Mouse (Mus musculus): ENCODE results near the gene Klra2. TPM values are rescaled to one million over a fixed set of nuclear protein-coding genes. Genes with fewer than 3 reads are reported as not detected.

Klra2 gene
- polyA plus RNA-seq, 1 experiment from 2014 or later, result 1.1 TPM

GRCm38 (mm10) chr6:131262778-131263177, 15.6 kb upstream of the Klra2 start:
- Histone ChIP-seq H3K4me3 (ENCODE audit: low read depth, low read length) (no peak overlapping the region), H3K4me1 (ENCODE audit: insufficient read depth) (no peaks in the 10 kb centered on the region), H3K27me3 (ENCODE audit: insufficient read depth, low read length) (no peaks in the 10 kb centered on the region), H3K36me3 (replicated peaks; ENCODE audit: insufficient read depth, low read length) (no peaks in the 10 kb centered on the region), H3K9ac (replicated peaks) (no peak overlapping the region), H3K4me2 (ENCODE audit: low read depth, low read length) (no peak overlapping the region), H3K9me3 (ENCODE audit: low read length) (no peaks in the 10 kb centered on the region), H3K27ac (ENCODE audit: low read depth) (no peak overlapping the region)
- DNase-seq (no peak), ATAC-seq (no peak)
- WGBS (ENCODE audit: insufficient replicate concordance), result 58% methylated on average over 3 of the region's 3 CpGs
- TF ChIP-seq EP300 (IDR thresholded peaks at IDR 0.05; ENCODE audit: low read depth) (no peak), CTCF (IDR thresholded peaks at IDR 0.05; ENCODE audit: low read depth) (no peak)

GRCm38 (mm10) chr6:131262009-131262408, 14.8 kb upstream of the Klra2 start:
- no peak overlapping the region for H3K9ac ChIP-seq (replicated peaks)
- DNase-seq, result no peak
- no peaks in the 10 kb centered on the region for H3K36me3 ChIP-seq (replicated peaks; ENCODE audit: insufficient read depth, low read length)
- no peak overlapping the region for H3K4me2 ChIP-seq (ENCODE audit: low read depth, low read length)
- no peak overlapping the region for H3K27ac ChIP-seq (ENCODE audit: low read depth)
- H3K9me3 ChIP-seq (ENCODE audit: low read length), result no peaks in the 10 kb centered on the region
- ATAC-seq, result no peak
- TF ChIP-seq CTCF (IDR thresholded peaks at IDR 0.05; ENCODE audit: low read depth) (no peak), EP300 (IDR thresholded peaks at IDR 0.05; ENCODE audit: low read depth) (no peak)
- no peaks in the 10 kb centered on the region for H3K4me1 ChIP-seq (ENCODE audit: insufficient read depth)
- no peak overlapping the region for H3K4me3 ChIP-seq (ENCODE audit: low read depth, low read length)
- WGBS (ENCODE audit: insufficient replicate concordance), result 63% methylated on average over 3 of the region's 3 CpGs
- H3K27me3 ChIP-seq (ENCODE audit: insufficient read depth, low read length), result no peaks in the 10 kb centered on the region

GRCm38 (mm10) chr6:131245081-131245480, 2.1 kb downstream of the Klra2 start:
- H3K9me3 ChIP-seq (ENCODE audit: low read length), result no peaks in the 10 kb centered on the region
- H3K4me3 ChIP-seq (ENCODE audit: low read depth, low read length), result no peak overlapping the region
- no peak for ATAC-seq
- no peaks in the 10 kb centered on the region for H3K4me1 ChIP-seq (ENCODE audit: insufficient read depth)
- 53% methylated on average over 2 of the region's 2 CpGs for WGBS (ENCODE audit: insufficient replicate concordance)
- H3K27ac ChIP-seq (ENCODE audit: low read depth), result no peak overlapping the region
- no peak overlapping the region for H3K4me2 ChIP-seq (ENCODE audit: low read depth, low read length)
- no peaks in the 10 kb centered on the region for H3K27me3 ChIP-seq (ENCODE audit: insufficient read depth, low read length)
- DNase-seq, result no peak
- H3K9ac ChIP-seq (replicated peaks), result no peak overlapping the region
- TF ChIP-seq EP300 (IDR thresholded peaks at IDR 0.05; ENCODE audit: low read depth), result no peak
- no peak for TF ChIP-seq CTCF (IDR thresholded peaks at IDR 0.05; ENCODE audit: low read depth)
- H3K36me3 ChIP-seq (replicated peaks; ENCODE audit: insufficient read depth, low read length), result no peaks in the 10 kb centered on the region

Other genes with a start within 250 kb of the Klra2 start
- gene Magohb, start 45.9 kb upstream of the Klra2 start, polyA plus RNA-seq (2015; fragmentation: Nextera tagmentation; extraction: Ambion mirVana), result 22.8 and 24.7 TPM in 2 replicates
- gene Styk1, start 106.2 kb upstream of the Klra2 start, polyA plus RNA-seq (2015; fragmentation: Nextera tagmentation; extraction: Ambion mirVana), result 0.25 and 0.32 TPM in 2 replicates
- 38.9 and 67.2 TPM in 2 replicates for gene Ybx3, start 141.1 kb upstream of the Klra2 start, polyA plus RNA-seq (2015; fragmentation: Nextera tagmentation; extraction: Ambion mirVana)
- not detected in 2 replicates for gene 5430401F13Rik, start 239.0 kb upstream of the Klra2 start, polyA plus RNA-seq (2015; fragmentation: Nextera tagmentation; extraction: Ambion mirVana)
- gene Gm6619, start 239.0 kb upstream of the Klra2 start, polyA plus RNA-seq (2015; fragmentation: Nextera tagmentation; extraction: Ambion mirVana), result not detected in 2 replicates